Mouse (Mus musculus): ENCODE data around the gene Cdt1.

DNA sequence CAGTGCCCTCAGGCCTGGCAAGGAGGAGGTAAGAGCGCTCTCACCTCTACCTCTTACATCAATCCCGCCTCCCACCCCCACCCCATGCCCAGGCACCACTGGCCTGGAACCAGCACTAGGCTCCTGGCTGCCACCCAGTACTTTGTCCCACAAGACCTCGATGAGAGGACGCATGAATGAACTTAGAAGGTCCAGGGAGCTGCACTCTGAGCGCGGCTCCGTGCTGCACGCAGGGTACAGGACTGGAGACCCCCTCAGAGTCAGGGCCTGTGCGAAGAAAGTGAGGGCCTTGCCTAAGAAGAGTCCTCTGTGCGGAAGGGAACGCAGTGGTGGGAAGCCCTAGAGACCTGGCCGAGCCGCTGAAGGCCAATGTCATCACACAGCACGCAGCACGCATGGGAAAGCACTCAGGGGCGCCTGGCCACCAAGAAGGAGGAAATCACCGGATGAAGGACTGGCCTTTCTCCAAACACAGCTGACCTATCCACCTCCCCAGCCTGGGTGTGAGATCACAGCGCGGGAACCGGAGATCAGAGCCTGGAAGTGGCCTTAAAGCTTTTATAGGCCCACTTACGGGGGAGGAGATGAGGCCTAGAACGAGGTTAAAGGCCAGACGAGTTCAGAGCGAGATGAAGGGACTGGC lies 20.9 kb upstream of the Cdt1 start:
- TF ChIP-seq TAL1 (IDR thresholded peaks at IDR 0.05; ENCODE audit: low read length) (no peak), GATA1 (IDR thresholded peaks at IDR 0.05; ENCODE audit: low read length) (no peak)

Data from erythroblast, embryonic 14.5 days (primary cell).